Mouse (Mus musculus): ENCODE data around the gene Pi4k2b.

DNA sequence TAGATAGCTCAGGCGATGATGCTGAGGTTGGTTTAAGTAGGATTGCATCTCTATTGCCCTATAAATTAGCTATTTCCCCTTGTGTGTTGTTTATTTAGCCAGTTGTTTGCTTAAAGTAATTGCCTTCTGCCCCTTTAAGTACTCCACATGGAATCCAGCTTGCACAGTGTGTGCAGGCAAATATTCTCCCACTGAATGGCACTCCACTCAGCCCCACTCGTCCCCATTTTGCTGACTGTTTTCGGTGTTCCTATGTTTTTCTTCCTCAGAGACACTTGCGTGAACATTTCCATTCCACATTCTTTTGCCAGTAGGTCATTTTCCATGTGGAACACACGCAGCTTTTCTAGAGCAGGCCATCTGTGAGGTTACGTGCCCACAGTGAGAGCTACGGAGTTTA is 21.2 kb downstream of the Pi4k2b start:
- TF ChIP-seq EP300 (IDR thresholded peaks at IDR 0.05; ENCODE audit: low read depth): no peak
- TF ChIP-seq CTCF (IDR thresholded peaks at IDR 0.05; ENCODE audit: low read depth): no peak

Measured in liver, postnatal 0 days (tissue).